Mouse (Mus musculus): ENCODE data around the gene Ralgps1. TPM values are rescaled to one million over a fixed set of nuclear protein-coding genes. Genes with fewer than 3 reads are reported as not detected.

The Ralgps1 gene
- polyA plus RNA-seq, 1 experiment, result 5.9 TPM

GRCm38 (mm10) chr2:33134766-33135490 lies 236.4 kb downstream of the Ralgps1 start:
- Histone ChIP-seq H3K4me1 (ENCODE audit: control insufficient read depth, insufficient read depth, low read length) (0 out of 2 replicates have a peak, but pooled peaks cover 2% of the 10 kb centered on the region), H3K4me3 (replicated peaks; ENCODE audit: extremely low read depth, low read depth, low read length) (no peak overlapping the region)
- 62% methylated on average over 7 of the region's 7 CpGs for WGBS
- TF ChIP-seq POLR2A (IDR thresholded peaks at IDR 0.05; ENCODE audit: borderline replicate concordance, extremely low read depth, low read depth, low read length) (no peak), CTCF (IDR thresholded peaks at IDR 0.05; ENCODE audit: insufficient read depth, low read length) (no peak)
- no peak for DNase-seq

- TF ChIP-seq CTCF (IDR thresholded peaks at IDR 0.05; ENCODE audit: insufficient read depth, low read length) (no peak), POLR2A (IDR thresholded peaks at IDR 0.05; ENCODE audit: borderline replicate concordance, extremely low read depth, low read depth, low read length) (no peak)
- no peak for DNase-seq
- H3K4me3 ChIP-seq (replicated peaks; ENCODE audit: extremely low read depth, low read depth, low read length), result no peak overlapping the region
- WGBS, result 12% methylated on average over 7 of the region's 7 CpGs
- peaks cover 7% of the 10 kb centered on the region; the same call in 1 of the 2 replicates for H3K4me1 ChIP-seq (ENCODE audit: control insufficient read depth, insufficient read depth, low read length)
Measured at GRCm38 (mm10) chr2:33132306-33132705, 239.0 kb downstream of the Ralgps1 start.

GRCm38 (mm10) chr2:33131500-33132092 lies 239.7 kb downstream of the Ralgps1 start, which contains the start of gene Garnl3:
Gene Garnl3 (minus strand): TSS chr2:33131654.
- DNase-seq, result peak; percentile 66
- peak within 1 kb of the TSS; percentile 74 for H3K4me3 ChIP-seq (replicated peaks; ENCODE audit: extremely low read depth, low read depth, low read length)
- WGBS, result under 1% methylated on average over 22 of the region's 22 CpGs
- peaks cover 7% of the 10 kb centered on the region; the same call in 1 of the 2 replicates for H3K4me1 ChIP-seq (ENCODE audit: control insufficient read depth, insufficient read depth, low read length)
- peak; percentile 73 for TF ChIP-seq CTCF (IDR thresholded peaks at IDR 0.05; ENCODE audit: insufficient read depth, low read length)
- TF ChIP-seq POLR2A (IDR thresholded peaks at IDR 0.05; ENCODE audit: borderline replicate concordance, extremely low read depth, low read depth, low read length), result no peak

GRCm38 (mm10) chr2:33130526-33131483 lies 240.5 kb downstream of the Ralgps1 start:
- WGBS, result under 1% methylated on average over 48 of the region's 55 CpGs
- no peak; the same call in 1 of the 2 replicates for TF ChIP-seq POLR2A (IDR thresholded peaks at IDR 0.05; ENCODE audit: borderline replicate concordance, extremely low read depth, low read depth, low read length)

GRCm38 (mm10) chr2:33130141-33130525 lies 241.2 kb downstream of the Ralgps1 start:
- peak overlapping the region; percentile 73 for H3K4me3 ChIP-seq (replicated peaks; ENCODE audit: extremely low read depth, low read depth, low read length)
- TF ChIP-seq POLR2A (IDR thresholded peaks at IDR 0.05; ENCODE audit: borderline replicate concordance, extremely low read depth, low read depth, low read length), result no peak
- no peak for TF ChIP-seq CTCF (IDR thresholded peaks at IDR 0.05; ENCODE audit: insufficient read depth, low read length)
- WGBS, result under 1% methylated on average over 33 of the region's 33 CpGs
- peaks cover 7% of the 10 kb centered on the region; the same call in 1 of the 2 replicates for H3K4me1 ChIP-seq (ENCODE audit: control insufficient read depth, insufficient read depth, low read length)
- DNase-seq, result no peak

More at GRCm38 (mm10) chr2:33130526-33131483, 240.5 kb downstream of the Ralgps1 start:
- H3K4me1 ChIP-seq (ENCODE audit: control insufficient read depth, insufficient read depth, low read length), result peaks cover 7% of the 10 kb centered on the region; the same call in 1 of the 2 replicates
- DNase-seq, result peak; percentile 98
- peak overlapping the region; percentile 74 for H3K4me3 ChIP-seq (replicated peaks; ENCODE audit: extremely low read depth, low read depth, low read length)

GRCm38 (mm10) chr2:33129696-33130095 lies 241.6 kb downstream of the Ralgps1 start:
- peaks cover 7% of the 10 kb centered on the region; the same call in 1 of the 2 replicates for H3K4me1 ChIP-seq (ENCODE audit: control insufficient read depth, insufficient read depth, low read length)
- 3% methylated on average over 10 of the region's 10 CpGs for WGBS
- no peak for TF ChIP-seq POLR2A (IDR thresholded peaks at IDR 0.05; ENCODE audit: borderline replicate concordance, extremely low read depth, low read depth, low read length)
- TF ChIP-seq CTCF (IDR thresholded peaks at IDR 0.05; ENCODE audit: insufficient read depth, low read length), result no peak
- H3K4me3 ChIP-seq (replicated peaks; ENCODE audit: extremely low read depth, low read depth, low read length), result peak overlapping the region; percentile 73
- DNase-seq, result peak; percentile 36

- TF ChIP-seq POLR2A (IDR thresholded peaks at IDR 0.05; ENCODE audit: borderline replicate concordance, extremely low read depth, low read depth, low read length), result no peak
- no peak for TF ChIP-seq CTCF (IDR thresholded peaks at IDR 0.05; ENCODE audit: insufficient read depth, low read length)
- Histone ChIP-seq H3K4me3 (replicated peaks; ENCODE audit: extremely low read depth, low read depth, low read length) (no peak overlapping the region), H3K4me1 (ENCODE audit: control insufficient read depth, insufficient read depth, low read length) (peaks cover 7% of the 10 kb centered on the region; the same call in 1 of the 2 replicates)
- WGBS, result 72% methylated on average over 2 of the region's 2 CpGs
- no peak for DNase-seq
Measured at GRCm38 (mm10) chr2:33129005-33129404, 242.3 kb downstream of the Ralgps1 start.

- no peak for DNase-seq
- H3K4me1 ChIP-seq (ENCODE audit: control insufficient read depth, insufficient read depth, low read length), result peaks cover 7% of the 10 kb centered on the region; the same call in 1 of the 2 replicates
- TF ChIP-seq POLR2A (IDR thresholded peaks at IDR 0.05; ENCODE audit: borderline replicate concordance, extremely low read depth, low read depth, low read length) (no peak), CTCF (IDR thresholded peaks at IDR 0.05; ENCODE audit: insufficient read depth, low read length) (no peak)
- 12% methylated on average over 2 of the region's 2 CpGs for WGBS
- no peak overlapping the region for H3K4me3 ChIP-seq (replicated peaks; ENCODE audit: extremely low read depth, low read depth, low read length)
Measured at GRCm38 (mm10) chr2:33127271-33127670, 244.0 kb downstream of the Ralgps1 start.

GRCm38 (mm10) chr2:33122856-33123255 lies 248.4 kb downstream of the Ralgps1 start:
- no peak overlapping the region for H3K4me3 ChIP-seq (replicated peaks; ENCODE audit: extremely low read depth, low read depth, low read length)
- no peak for TF ChIP-seq POLR2A (IDR thresholded peaks at IDR 0.05; ENCODE audit: borderline replicate concordance, extremely low read depth, low read depth, low read length)
- TF ChIP-seq CTCF (IDR thresholded peaks at IDR 0.05; ENCODE audit: insufficient read depth, low read length), result no peak
- H3K4me1 ChIP-seq (ENCODE audit: control insufficient read depth, insufficient read depth, low read length), result no peaks in the 10 kb centered on the region
- 63% methylated on average over 6 of the region's 6 CpGs for whole genome bisulfite sequencing
- DNase-seq, result peak; percentile 37

Data from lung, adult 2 months (tissue).